Mouse (Mus musculus): ENCODE measurements around the gene Tbr1. TPM values are rescaled to one million over a fixed set of nuclear protein-coding genes. Genes with fewer than 3 reads are reported as not detected.
A peak's percentile ranks its signal among the peaks of the same experiment; 100 is the strongest.

The Tbr1 gene
- polyA plus RNA-seq, 2 experiments: 0.36 to 0.70 TPM

- no peaks in the 10 kb centered on the region for H3K9me3 ChIP-seq (ENCODE audit: control insufficient read depth, low read length)
- H3K27ac ChIP-seq (replicated peaks; ENCODE audit: low read depth, low read length): no peak overlapping the region
- H3K36me3 ChIP-seq (ENCODE audit: control insufficient read depth, insufficient read depth, low read length): no peaks in the 10 kb centered on the region
- peak overlapping the region; percentile 96 for H3K4me2 ChIP-seq (replicated peaks; ENCODE audit: low read depth, low read length, severe bottlenecking)
- peaks cover 78% of the 10 kb centered on the region for H3K27me3 ChIP-seq (ENCODE audit: control insufficient read depth, insufficient read depth, low read length)
- DNase-seq (ENCODE audit: low spot score) (no peak), ATAC-seq (ENCODE audit: low FRiP score, low read depth) (peak; percentile 64)
- H3K4me1 ChIP-seq (ENCODE audit: control insufficient read depth, insufficient read depth, low read length): peaks cover 13% of the 10 kb centered on the region
- H3K4me3 ChIP-seq (replicated peaks; ENCODE audit: low read length): peak overlapping the region; percentile 53
- peak overlapping the region; percentile 70 for H3K9ac ChIP-seq (ENCODE audit: low read depth, low read length, severe bottlenecking)
- under 1% methylated on average over 94 of the region's 121 CpGs for WGBS
- TF ChIP-seq POLR2A (IDR thresholded peaks at IDR 0.05; ENCODE audit: borderline replicate concordance, extremely low read depth, insufficient read depth, insufficient read length): no peak
Measured at GRCm38 (mm10) chr2:61811507-61812421, 9.0 kb downstream of the Tbr1 start.

GRCm38 (mm10) chr2:61812536-61812935, 9.8 kb downstream of the Tbr1 start:
- Histone ChIP-seq H3K27me3 (ENCODE audit: control insufficient read depth, insufficient read depth, low read length) (peaks cover 70% of the 10 kb centered on the region), H3K4me3 (replicated peaks; ENCODE audit: low read length) (peak overlapping the region; percentile 53), H3K4me2 (replicated peaks; ENCODE audit: low read depth, low read length, severe bottlenecking) (peak overlapping the region; percentile 96), H3K9me3 (ENCODE audit: control insufficient read depth, low read length) (no peaks in the 10 kb centered on the region), H3K4me1 (ENCODE audit: control insufficient read depth, insufficient read depth, low read length) (peaks cover 8% of the 10 kb centered on the region), H3K9ac (ENCODE audit: low read depth, low read length, severe bottlenecking) (peak overlapping the region; percentile 70), H3K36me3 (ENCODE audit: control insufficient read depth, insufficient read depth, low read length) (no peaks in the 10 kb centered on the region), H3K27ac (replicated peaks; ENCODE audit: low read depth, low read length) (no peak overlapping the region)
- DNase-seq (ENCODE audit: low spot score): no peak
- no peak for TF ChIP-seq POLR2A (IDR thresholded peaks at IDR 0.05; ENCODE audit: borderline replicate concordance, extremely low read depth, insufficient read depth, insufficient read length)
- WGBS: 8% methylated on average over 12 of the region's 12 CpGs
- no peak for ATAC-seq (ENCODE audit: low FRiP score, low read depth)

- no peak overlapping the region for H3K9ac ChIP-seq (ENCODE audit: low read depth, low read length, severe bottlenecking)
- peaks cover 8% of the 10 kb centered on the region for H3K4me1 ChIP-seq (ENCODE audit: control insufficient read depth, insufficient read depth, low read length)
- H3K27me3 ChIP-seq (ENCODE audit: control insufficient read depth, insufficient read depth, low read length): peaks cover 66% of the 10 kb centered on the region
- H3K4me3 ChIP-seq (replicated peaks; ENCODE audit: low read length): no peak overlapping the region
- ATAC-seq (ENCODE audit: low FRiP score, low read depth) (no peak), DNase-seq (ENCODE audit: low spot score) (no peak)
- H3K9me3 ChIP-seq (ENCODE audit: control insufficient read depth, low read length): no peaks in the 10 kb centered on the region
- no peak overlapping the region for H3K27ac ChIP-seq (replicated peaks; ENCODE audit: low read depth, low read length)
- TF ChIP-seq POLR2A (IDR thresholded peaks at IDR 0.05; ENCODE audit: borderline replicate concordance, extremely low read depth, insufficient read depth, insufficient read length): no peak
- 10% methylated on average over 6 of the region's 6 CpGs for WGBS
- no peaks in the 10 kb centered on the region for H3K36me3 ChIP-seq (ENCODE audit: control insufficient read depth, insufficient read depth, low read length)
- no peak overlapping the region for H3K4me2 ChIP-seq (replicated peaks; ENCODE audit: low read depth, low read length, severe bottlenecking)
Measured at GRCm38 (mm10) chr2:61813106-61813505, 10.4 kb downstream of the Tbr1 start.

GRCm38 (mm10) chr2:61813521-61813920, 10.8 kb downstream of the Tbr1 start:
- H3K4me3 ChIP-seq (replicated peaks; ENCODE audit: low read length): no peak overlapping the region
- peaks cover 62% of the 10 kb centered on the region for H3K27me3 ChIP-seq (ENCODE audit: control insufficient read depth, insufficient read depth, low read length)
- H3K9ac ChIP-seq (ENCODE audit: low read depth, low read length, severe bottlenecking): no peak overlapping the region
- no peak overlapping the region for H3K4me2 ChIP-seq (replicated peaks; ENCODE audit: low read depth, low read length, severe bottlenecking)
- H3K36me3 ChIP-seq (ENCODE audit: control insufficient read depth, insufficient read depth, low read length): no peaks in the 10 kb centered on the region
- 21% methylated on average over 1 of the region's 1 CpGs for WGBS
- no peaks in the 10 kb centered on the region for H3K9me3 ChIP-seq (ENCODE audit: control insufficient read depth, low read length)
- no peak for TF ChIP-seq POLR2A (IDR thresholded peaks at IDR 0.05; ENCODE audit: borderline replicate concordance, extremely low read depth, insufficient read depth, insufficient read length)
- no peak overlapping the region for H3K27ac ChIP-seq (replicated peaks; ENCODE audit: low read depth, low read length)
- ATAC-seq (ENCODE audit: low FRiP score, low read depth): no peak
- peaks cover 8% of the 10 kb centered on the region for H3K4me1 ChIP-seq (ENCODE audit: control insufficient read depth, insufficient read depth, low read length)
- no peak for DNase-seq (ENCODE audit: low spot score)

GRCm38 (mm10) chr2:61814548-61815473, 12.1 kb downstream of the Tbr1 start:
- H3K27me3 ChIP-seq (ENCODE audit: control insufficient read depth, insufficient read depth, low read length): peaks cover 49% of the 10 kb centered on the region
- DNase-seq (ENCODE audit: low spot score) (no peak), ATAC-seq (ENCODE audit: low FRiP score, low read depth) (peak; percentile 70)
- no peak for TF ChIP-seq POLR2A (IDR thresholded peaks at IDR 0.05; ENCODE audit: borderline replicate concordance, extremely low read depth, insufficient read depth, insufficient read length)
- H3K4me3 ChIP-seq (replicated peaks; ENCODE audit: low read length): peak overlapping the region; percentile 37
- 3% methylated on average over 28 of the region's 50 CpGs for WGBS
- H3K27ac ChIP-seq (replicated peaks; ENCODE audit: low read depth, low read length): no peak overlapping the region; the same call in 1 of the 2 replicates
- peaks cover 8% of the 10 kb centered on the region for H3K4me1 ChIP-seq (ENCODE audit: control insufficient read depth, insufficient read depth, low read length)
- no peaks in the 10 kb centered on the region for H3K36me3 ChIP-seq (ENCODE audit: control insufficient read depth, insufficient read depth, low read length)
- peak overlapping the region; percentile 68 for H3K4me2 ChIP-seq (replicated peaks; ENCODE audit: low read depth, low read length, severe bottlenecking)
- H3K9ac ChIP-seq (ENCODE audit: low read depth, low read length, severe bottlenecking): peak overlapping the region; percentile 77
- no peaks in the 10 kb centered on the region for H3K9me3 ChIP-seq (ENCODE audit: control insufficient read depth, low read length)

All from limb, embryonic 14.5 days (tissue).